Mouse (Mus musculus) cerebellum, adult 9-11 months (tissue): ENCODE results near the gene Lpin3.

ENCODE experiments used
- DNase-seq: peaks from one replicate; pipeline ENCODE4 v3.0.0; 2022

The Lpin3 gene

DNA sequence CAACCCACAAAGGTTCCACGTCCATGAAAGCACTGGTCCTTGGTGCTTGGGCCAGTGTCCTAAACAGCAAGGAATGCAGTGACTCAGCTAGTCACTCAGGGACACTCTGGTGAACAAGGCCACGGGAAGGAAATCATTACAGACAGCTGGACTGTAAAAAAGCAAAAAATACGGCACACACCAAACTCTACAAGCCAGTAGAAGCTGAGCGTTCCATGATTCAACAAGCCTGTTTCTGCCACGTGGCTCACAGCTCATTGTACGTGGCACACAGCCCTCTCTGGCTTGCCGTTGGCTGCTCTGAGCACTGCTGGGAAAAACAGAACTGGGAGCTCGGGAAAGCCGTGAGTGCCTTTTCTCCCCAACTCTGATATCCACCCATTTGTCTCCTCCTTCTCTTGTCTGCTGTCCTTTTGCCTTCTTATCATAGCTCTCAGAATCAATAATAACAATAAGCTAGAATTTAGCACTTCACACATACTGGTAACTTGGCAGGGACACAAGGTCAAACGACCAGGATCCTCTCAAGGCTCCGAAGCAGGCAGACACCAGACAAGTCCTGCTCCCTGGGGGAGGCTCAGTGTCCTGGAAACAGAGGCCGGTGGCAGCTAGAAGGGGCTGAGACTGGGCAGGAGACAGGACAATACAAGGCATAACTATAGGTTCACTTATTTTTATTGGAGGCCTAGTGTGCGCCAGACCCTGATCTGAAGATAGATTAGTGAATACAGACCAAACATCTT, at the start of gene Lpin3:
TSS of gene Lpin3 (plus strand) at position 218 of the 743 bp plus-strand sequence.
- DNase-seq = no peak

DNA sequence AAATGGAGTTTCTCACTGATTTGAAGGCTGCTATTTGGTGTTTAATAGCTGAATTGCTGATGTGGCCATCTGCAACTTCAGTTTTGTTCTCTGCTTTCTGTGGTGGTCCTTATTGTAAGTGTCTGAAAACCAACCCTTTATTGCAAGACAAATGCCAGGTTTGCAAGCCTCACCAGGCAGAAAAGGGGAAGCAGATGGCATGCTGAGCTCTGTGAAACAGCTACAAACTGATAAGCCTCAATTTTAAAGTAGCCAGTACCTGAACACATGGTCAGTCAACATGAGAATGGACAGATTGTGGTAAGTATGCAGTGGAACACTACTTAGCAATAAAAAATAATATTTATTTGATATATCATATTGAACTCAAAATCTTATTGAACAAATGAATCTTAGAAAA, 39.6 kb upstream of the Lpin3 start:
- DNase-seq = no peak

GRCm38 (mm10) chr2:160847664-160848063, 32.8 kb upstream of the Lpin3 start:
- DNase-seq = no peak

DNA sequence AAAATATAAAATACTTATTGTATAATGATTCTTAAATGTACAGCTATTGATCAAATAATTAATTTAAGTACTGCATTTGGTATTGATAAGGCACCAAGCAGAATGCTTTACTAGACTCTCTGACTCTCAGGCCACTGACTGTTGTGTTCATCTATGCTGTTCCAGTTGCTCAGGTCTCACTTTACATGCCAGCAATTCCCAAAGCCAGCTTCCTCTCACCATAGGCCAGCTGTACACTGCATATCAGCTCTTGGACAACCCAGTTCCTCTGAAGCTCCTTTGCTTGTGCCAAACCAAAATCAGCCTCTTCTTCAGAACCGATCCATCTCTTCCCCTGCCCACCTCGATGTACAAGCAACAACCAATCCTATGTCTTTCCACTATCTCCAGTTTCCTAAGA, 32.3 kb upstream of the Lpin3 start:
- no peak for DNase-seq

DNA sequence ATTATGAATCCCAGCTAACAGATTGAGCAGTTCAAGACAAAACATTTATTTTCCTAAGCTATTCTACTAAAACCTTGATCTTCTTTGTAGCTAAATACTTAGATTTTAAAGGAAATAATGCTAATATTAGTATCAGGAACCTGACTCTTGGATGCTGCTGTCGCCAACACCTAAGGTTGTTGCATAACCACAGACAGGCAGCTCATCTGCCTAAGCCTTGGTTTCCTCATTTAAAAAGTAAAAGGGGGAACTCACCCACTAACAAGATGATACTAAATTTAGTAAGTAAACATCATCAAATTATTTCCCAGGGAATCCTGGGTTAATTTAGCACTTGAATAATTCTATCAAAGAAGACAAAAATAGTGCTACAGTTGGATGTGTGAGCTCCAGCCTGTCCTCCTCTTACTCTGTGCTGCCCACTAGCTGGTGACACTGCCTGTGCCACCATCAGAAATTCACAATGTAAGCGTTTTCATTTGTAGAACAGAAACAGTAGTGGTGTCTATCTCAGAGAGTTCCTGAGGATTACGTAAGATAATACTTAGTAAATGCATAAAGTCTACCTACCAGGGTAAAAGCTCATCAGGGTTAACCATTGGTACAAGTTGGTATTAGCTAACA, 30.7 kb upstream of the Lpin3 start:
- DNase-seq = no peak

DNA sequence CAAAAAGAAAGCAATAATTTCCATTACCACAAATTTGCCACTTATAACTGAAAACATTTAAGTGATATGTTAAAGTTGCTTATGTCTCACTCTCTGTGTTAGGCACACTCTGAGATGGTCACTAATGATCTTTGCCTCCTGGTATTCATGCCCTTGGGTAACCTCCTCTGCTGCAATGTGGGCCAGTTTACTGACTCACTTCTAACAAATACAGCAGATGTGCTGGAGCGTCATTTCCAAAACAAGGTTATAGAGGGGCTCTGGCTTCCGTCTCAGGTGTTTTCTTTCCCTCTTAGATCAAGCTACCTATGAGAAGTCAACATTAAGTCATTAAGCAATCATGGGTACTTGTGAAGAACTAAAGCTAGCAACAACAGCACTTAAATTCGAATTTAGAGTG, 30.1 kb upstream of the Lpin3 start:
- no peak for DNase-seq

GRCm38 (mm10) chr2:160854687-160855086, 25.8 kb upstream of the Lpin3 start:
- DNase-seq = peak; percentile 54

GRCm38 (mm10) chr2:160856359-160857102, 23.9 kb upstream of the Lpin3 start:
- DNase-seq = no peak

GRCm38 (mm10) chr2:160860363-160860762, 20.1 kb upstream of the Lpin3 start:
- DNase-seq = no peak

DNA sequence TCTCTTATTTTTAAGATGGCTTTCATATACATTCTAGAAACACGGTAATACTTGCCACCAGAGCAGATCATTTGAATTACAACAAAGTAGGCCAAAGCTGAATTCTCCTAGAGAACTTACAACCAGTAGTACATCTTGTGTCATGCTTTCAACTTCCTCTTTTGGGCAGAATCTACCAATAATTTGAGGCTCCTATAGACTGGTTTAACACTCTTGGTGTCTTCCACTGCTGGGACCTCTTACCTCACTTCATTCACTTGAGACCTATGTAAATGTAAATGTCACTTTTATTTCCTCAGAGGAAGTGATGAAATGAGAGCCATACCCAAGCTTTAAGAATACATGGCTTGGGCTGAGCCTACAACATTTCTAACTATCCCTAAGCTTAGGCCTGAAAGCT, 16.4 kb upstream of the Lpin3 start:
- no peak for DNase-seq

- DNase-seq = peak; percentile 73
These were observed 15.2 kb upstream of the Lpin3 start for GRCm38 (mm10) chr2:160865266-160865665.

GRCm38 (mm10) chr2:160869446-160869845, 11.0 kb upstream of the Lpin3 start:
- no peak for DNase-seq

DNA sequence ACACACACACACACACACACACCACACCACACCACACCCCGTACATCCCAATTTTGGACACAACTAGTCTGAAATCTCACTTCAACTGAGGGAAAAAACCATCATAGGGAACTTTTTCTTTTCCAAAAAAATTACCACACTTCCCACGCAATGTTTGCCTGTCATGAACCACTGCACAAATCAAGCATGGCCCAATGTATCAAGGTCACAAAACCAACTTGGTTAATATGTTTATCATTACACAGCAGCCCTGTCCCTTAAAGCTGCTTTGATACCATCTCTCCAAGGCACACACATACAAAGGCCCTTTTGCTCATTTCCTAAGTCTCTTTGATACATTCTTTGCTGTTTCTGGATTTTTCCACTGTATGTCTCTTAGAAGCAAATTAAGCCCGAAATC, 9.2 kb upstream of the Lpin3 start:
- DNase-seq = no peak

DNA sequence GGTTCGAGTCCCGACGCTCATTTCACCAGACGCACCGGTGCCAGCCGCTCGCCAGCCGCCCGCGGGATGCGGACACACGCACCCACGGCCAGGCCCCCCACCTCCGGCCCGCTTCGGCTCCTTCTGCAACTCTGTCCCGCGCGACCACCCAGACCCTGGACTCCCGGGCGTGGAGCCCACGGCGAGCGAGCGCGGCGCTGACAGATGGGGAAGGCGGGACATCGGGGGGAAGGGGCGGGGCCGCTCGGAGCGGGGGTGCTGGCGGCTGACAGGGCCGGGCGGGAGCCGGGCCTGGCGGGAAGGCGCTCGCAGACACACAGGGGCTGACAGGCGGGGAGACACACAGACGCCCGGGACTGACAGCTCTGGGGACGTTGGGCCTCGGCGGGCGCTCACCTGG, 8.1 kb upstream of the Lpin3 start:
- no peak for DNase-seq

GRCm38 (mm10) chr2:160872890-160873382, 7.5 kb upstream of the Lpin3 start, which contains the start of gene Zhx3:
TSS of gene Zhx3 (minus strand) at chr2:160872998.
- DNase-seq = peak; percentile 95

- no peak for DNase-seq
These were observed 6.1 kb upstream of the Lpin3 start for GRCm38 (mm10) chr2:160874231-160874877.

DNA sequence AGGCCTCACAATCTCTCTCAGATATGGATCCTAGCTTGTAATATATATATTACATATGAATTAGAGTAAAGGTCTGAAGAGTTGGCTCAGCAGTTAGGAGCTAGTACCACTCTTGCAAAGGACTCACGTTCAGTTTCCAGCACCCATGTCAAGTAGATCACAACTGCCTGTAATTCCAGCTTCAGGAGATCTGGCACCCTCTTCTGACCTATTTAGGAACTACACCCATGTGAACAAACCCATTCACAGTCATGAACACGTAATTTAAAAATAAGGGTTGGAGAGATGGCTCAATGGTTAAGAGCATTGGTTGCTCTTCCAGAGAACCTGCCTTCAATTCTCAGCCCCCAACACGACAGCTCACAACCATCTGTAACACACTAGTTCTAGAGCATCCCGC, 4.4 kb upstream of the Lpin3 start:
- DNase-seq = no peak

DNA sequence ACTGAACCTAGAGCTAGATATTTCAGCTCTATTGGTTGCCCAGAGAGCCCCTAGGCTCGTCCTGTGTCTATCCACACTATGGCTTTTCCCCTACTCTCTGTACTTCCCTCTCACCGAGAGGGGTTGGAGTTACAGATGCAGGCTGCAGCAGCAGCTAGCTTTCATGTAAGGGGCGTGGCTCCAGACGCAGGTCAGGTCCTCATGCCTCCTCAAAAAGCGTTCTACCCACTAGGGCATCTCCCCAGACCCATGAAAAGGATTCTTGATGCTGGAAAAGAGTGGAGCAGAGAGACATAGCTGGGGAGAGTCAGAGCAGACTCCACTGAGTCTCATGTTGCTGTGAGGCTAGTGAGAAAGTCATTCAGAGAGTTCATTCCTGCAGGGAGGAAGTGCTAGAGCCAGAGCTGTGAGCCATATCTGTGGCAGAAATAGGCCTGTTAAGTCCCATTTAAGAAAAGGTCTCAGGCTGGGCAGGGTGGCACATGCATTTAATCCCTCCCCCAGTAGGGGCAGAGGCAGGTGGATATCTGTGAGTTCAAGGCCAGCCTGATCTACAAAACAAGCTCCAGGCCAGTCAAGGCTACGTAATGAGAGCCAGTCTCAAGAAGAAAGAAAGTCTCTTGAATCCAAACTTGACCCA, 1.1 kb downstream of the Lpin3 start:
- no peak for DNase-seq

- DNase-seq = peak; percentile 45
These were observed 2.0 kb downstream of the Lpin3 start for GRCm38 (mm10) chr2:160882436-160882835.

DNA sequence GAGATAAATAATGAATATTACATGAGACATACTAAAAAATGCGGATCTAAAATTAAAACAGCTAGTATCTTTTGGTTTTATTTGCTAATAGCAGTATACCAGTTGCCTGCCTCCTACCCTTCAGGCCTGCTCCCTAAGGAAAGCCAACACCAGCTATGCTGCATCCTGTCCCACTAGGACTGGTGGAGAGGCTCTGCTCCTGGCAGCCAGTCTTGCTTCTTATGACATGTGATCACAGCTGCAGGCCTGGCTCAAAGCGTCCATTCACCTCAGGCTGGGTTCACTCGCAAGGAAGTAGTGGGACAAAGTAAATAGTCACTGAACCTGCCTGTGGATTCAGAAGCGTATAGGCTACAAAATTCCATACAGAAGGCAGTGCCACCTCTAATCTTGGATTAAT, 3.4 kb downstream of the Lpin3 start:
- DNase-seq = no peak

DNA sequence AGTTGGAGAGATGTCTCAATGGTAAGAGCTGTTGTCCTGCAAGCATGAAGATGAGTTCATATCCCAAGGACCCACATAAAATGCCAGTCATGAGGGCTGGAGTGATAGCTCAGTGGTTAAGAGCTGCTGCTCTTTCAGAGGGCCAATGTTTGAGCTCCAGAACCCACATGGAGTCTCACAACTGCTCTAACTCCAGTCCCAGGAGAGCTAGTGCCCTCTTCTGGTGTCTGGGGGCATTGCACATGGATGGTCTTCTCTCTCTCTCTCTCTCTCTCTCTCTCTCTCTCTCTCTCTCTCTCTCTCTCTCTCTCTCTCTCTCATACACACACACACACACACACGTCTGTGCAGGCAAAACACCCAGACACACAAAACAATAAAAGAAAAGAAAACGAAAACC, 4.4 kb downstream of the Lpin3 start:
- no peak for DNase-seq

GRCm38 (mm10) chr2:160886221-160886620, 5.8 kb downstream of the Lpin3 start:
- DNase-seq = no peak

GRCm38 (mm10) chr2:160887284-160887683, 6.8 kb downstream of the Lpin3 start:
- peak; percentile 84 for DNase-seq
